Mouse (Mus musculus): ENCODE results near the gene Pbx4.

Pbx4 gene

DNA sequence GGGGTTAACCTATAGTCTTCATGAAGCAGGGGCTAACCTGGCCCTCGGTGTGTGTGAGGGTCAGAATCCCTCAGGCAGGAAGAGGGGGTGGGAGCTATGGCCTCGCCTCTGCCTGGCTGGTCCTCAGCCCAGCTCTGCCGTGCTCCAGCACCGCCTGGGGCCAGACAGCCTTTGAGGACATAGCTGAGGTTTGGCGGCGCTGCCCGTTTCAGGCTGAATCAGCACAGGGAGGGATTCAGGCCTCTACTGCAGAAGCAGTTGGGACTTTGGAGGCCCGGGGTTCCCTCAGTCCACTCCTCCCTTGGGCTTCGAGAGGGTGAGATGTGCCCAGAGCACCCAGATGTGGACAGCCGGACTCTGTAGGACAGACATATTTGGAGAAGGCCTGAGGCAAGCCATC lies 43.8 kb downstream of the Pbx4 start:
- DNase-seq: no peak

DNA sequence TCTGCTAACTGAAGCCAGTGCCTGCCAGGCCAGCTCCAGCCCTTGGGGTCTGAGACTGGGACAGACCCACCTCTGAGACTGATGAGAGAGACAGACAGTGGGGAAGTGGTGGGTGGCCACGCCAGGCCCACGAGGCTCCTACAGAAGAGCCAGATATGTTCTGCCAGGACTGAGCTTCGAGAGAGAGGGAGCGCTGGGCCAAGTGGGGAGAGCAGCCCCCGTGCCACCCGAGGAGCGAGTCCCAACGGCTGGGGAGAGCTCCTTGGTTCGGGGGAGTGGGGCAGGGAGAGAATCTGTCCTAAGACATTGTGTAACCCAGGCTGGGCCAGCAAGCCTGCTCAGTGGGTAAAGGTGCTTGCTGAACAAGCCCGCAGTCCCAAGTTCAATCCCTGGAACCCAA lies 44.7 kb downstream of the Pbx4 start:
- no peak for DNase-seq

- DNase-seq: no peak
Observed at GRCm38 (mm10) chr8:69877396-69877795, 45.1 kb downstream of the Pbx4 start.

- no peak for DNase-seq
Observed at GRCm38 (mm10) chr8:69877992-69878391, 45.7 kb downstream of the Pbx4 start.

GRCm38 (mm10) chr8:69879678-69880077 lies 47.4 kb downstream of the Pbx4 start:
- no peak for DNase-seq

DNA sequence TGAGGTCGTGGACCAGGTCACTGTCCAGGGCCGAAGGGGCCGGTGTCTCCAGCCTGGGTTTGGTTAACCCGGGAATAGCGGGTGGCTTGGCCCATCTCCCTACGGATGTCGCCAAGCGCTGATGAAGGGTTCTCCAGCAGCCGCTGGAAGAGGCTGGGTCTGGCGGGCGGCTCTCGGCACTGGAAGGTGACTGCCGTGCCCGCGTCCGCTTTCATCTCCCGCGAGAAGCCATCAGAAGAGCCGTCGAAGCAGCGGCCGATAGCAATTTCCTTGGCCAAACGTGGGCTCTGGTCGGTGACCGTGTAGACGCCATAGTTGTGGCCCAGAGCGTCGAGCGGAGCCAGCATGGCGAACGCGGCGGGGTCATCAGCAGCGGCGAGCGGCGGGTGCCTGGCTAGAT lies 48.5 kb downstream of the Pbx4 start:
- peak; percentile 16 for DNase-seq

DNA sequence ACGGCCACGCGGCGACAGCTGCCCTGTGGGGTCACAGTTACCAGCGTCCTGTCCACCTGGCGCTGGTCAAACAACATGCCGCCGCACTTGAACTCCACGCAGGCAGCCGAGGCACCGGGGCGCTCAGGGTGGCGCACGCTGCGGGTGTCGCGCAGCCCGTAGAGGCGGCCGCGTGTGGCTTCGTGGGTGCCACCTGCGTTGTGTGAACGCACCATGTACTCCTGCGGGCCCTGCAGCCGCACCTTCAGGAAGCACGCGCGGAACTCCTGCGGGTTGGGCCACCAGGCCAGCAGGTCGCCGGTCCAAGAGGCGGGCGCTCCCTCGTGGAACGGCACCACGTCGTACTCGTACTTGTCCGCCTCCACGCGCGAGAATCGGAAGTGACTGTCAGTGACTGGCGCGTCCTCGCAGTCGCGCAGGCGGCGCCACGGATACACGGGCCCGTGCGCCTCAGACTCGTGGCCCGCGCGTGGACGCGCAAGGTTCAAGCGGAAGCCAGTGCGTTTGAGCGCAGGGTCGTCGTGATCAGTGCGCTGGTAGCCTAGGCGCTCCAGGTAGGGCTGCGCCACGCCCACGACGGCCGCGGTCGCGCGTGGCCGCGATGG lies 49.1 kb downstream of the Pbx4 start:
- peak; percentile 26 for DNase-seq

GRCm38 (mm10) chr8:69882021-69882756 lies 49.9 kb downstream of the Pbx4 start:
- DNase-seq: peak; percentile 89

GRCm38 (mm10) chr8:69882833-69883600 lies 50.7 kb downstream of the Pbx4 start:
- peak; percentile 34 for DNase-seq

DNA sequence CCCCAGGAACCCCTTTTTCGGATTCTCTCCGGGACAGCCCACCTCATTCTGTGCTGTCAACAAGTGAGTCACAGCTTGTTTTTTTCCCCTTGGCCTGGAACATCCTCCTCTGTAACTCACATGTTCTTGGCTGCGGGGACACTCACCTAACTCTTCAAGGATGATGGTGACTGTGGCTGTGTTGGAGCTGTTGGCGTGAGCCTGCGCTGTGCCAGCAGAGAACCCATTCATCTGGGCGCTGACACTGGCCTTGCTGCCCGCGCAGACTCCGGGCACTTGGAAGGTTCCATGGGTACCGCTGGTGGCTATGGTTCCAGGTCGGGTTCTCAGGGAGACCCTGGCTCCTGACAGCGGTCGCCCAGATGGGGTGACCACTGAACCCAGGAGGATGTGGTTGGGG lies 51.9 kb downstream of the Pbx4 start:
- DNase-seq: no peak

GRCm38 (mm10) chr8:69887289-69888243 lies 55.3 kb downstream of the Pbx4 start, which contains the start of gene Cilp2:
Gene Cilp2 (minus strand): TSS chr8:69887687.
- peak; percentile 61 for DNase-seq

DNA sequence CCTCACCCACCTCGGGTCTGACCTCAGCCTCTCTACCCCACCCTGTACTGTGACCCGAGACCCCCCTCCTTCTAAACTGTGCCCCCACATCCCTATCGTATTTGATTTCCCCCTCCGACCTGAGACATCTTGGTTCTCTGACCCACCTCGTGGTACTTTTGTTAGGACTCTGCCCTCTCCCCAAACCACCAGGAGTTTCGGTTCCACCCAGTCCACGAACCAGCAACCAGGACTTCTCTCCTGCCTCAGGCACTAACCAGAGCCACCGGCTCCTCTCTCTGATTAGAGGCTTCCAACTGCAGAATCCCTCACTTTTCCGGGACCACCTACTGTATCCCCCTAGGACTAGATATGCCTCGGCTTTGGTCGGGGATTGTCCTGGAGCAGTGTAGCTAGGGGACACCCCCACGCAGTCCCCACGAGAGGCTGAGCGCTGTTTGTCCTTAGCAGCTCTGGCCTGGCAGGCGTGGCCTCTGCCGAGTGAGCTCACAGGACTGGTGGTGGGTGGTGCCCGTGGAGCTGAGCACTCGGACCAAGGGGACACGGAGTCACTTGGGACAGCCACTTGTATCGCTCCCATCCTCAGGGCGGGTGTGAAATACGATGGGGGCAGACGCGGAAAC lies 56.1 kb downstream of the Pbx4 start:
- DNase-seq: peak; percentile 34

DNA sequence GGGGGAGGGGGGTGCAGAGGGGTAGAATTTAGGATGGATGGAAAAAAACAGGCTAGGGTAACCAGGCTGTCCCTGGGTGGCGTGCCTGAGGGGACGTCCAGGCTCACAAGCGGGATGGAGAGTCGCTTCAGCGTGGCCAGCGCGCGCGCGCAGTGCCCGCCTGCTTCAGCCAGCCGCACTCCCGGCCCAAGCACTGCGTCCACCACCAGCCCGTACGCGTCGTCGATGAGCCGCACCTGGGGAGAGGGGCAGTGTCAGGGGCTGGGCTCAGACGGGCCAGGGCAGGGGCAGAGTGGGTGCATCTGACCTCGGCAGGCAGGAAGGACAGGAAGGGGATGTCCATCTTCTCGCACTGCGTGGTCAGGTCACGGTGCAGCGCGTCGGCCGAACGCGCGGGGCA lies 56.6 kb downstream of the Pbx4 start:
- DNase-seq: peak; percentile 44

DNA sequence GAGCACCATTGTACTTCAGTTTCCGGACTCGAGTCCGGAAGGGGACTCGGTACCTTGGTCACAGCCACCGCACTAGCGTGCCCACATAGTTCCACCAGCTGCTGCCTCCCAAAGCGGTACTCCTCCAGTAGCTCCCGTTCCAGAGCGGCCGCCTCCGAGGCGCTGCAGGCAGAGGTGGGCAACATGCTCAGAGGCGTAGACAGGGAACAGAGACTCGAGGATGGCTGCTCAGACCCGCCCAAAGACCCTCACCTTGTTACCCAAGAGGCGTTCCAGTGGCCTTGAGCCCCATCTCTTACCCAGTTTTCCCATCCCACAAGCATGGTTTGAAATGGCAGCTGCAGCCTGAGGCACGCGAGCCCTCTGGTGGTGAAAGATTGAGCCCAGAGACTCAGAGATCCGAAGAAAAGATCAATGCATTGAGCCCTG lies 58.5 kb downstream of the Pbx4 start:
- DNase-seq: peak; percentile 73

DNA sequence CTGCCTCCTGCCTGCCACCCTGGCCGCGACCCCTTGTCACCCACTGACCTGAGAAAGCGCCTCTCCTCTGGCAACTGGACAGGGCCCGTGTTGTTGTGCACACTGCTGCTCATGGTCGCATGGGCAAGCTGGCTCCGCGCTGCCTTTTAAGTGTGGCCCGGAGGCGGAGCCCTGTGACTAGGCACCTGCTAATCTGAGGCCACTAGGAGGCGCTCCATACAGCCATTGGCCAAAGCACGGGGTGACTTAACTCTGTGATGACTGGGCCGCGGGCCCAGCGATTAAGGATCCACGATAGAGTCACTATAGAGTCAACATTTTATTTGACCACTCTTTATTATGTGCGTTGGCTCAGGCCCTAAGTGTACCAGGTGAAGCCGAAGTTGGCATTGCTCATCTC lies 61.6 kb downstream of the Pbx4 start:
- peak; percentile 75 for DNase-seq

DNA sequence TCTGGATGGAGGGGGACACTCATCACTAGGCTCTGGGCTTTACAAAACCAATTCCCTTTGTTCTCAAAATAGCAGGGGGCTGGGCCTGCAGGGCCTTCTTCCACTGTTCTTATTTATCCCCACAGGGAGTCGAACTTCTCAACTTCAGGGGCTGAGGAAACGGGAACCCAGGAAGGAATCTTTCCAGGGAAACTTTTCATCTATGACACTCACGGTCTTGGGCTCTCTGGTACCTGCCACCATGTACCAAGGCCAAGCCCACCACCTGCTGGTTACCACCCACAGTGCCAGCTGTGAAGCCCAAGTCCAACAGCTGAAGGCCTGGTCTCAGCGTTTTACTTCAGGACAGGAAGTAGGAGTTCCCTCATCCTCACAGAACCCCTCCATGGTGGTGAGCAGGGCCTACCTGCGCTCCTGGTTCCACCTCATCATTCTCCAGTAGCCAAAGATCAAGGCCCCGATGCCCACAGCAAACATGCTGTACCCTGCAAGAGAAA lies 62.6 kb downstream of the Pbx4 start:
- no peak for DNase-seq

DNA sequence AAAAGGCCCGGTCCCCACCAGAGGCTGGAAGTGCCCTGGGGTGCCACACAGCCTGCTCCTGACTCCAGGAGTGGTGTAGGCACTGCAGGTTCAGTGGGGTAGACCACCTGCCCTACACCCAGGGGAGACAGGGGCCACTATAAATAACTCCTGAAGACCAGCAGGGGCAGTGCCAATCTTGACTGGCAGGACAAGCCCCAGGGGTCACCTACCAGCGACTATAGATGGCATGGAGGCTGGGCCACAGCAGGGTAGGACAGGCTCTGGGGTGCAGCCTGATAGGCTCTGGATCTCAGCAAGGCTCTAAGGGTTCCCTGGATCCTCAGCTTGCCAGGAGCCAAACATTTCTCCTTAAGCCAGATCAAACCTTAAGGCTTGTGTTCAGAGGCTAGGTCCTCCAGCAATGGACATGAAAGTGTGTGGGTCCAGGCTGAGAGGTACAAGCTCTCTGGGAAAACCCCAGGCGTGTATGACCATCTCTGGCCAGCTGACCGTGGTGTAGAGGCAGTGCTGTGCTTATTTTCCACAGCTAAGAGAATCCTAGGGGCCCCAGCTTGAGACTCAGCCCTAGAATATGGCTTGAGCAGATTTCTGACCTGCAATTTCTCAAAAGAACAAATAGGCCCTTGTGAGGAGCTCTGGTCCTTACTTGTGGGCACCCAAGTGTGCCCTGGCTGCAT lies 63.6 kb downstream of the Pbx4 start:
- no peak for DNase-seq

DNA sequence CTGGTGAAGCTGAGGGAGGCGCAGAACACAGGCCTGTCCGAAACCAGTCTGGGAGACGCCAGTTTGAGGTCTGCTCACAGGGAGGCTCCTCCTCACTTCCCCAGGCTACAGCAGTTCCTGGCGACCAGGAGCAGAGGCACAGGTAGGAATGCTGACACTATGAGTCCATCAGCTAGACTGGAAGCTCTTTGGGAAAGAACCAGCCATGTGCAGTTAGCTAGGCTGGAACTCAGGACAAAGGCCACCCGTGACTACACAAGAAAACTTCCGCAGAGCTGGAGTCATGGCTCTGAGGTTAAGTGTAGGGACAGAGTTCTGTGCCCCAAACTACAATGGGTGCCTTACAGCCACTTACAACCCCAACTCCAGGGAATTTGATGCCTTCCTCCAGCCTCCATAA lies 65.6 kb downstream of the Pbx4 start:
- peak; percentile 9 for DNase-seq

DNA sequence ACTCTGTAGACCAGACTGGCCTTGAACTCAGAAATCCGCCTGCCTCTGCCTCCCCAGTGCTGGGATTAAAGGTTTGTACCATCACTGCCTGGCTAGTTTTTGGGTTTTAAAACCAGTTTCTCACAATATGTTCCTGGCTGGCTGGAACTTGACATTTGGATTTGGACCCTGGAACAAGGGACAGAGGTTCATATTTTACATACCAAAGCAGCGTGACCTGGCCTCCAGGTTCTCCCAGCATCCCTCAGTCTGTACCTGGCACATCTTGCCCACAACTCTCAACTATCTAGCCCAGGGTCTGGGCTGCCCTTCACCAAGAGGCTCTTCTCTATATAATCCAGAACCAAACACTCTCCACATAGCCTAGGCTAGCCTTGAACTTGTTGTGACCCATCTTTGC lies 67.6 kb downstream of the Pbx4 start:
- no peak for DNase-seq

- DNase-seq: no peak
Observed at GRCm38 (mm10) chr8:69900895-69901451, 68.7 kb downstream of the Pbx4 start.

Measured in kidney, postnatal 10 days (tissue).